1 mouse cellular context compared by ENCODE assay signal in the genomic region with DNA sequence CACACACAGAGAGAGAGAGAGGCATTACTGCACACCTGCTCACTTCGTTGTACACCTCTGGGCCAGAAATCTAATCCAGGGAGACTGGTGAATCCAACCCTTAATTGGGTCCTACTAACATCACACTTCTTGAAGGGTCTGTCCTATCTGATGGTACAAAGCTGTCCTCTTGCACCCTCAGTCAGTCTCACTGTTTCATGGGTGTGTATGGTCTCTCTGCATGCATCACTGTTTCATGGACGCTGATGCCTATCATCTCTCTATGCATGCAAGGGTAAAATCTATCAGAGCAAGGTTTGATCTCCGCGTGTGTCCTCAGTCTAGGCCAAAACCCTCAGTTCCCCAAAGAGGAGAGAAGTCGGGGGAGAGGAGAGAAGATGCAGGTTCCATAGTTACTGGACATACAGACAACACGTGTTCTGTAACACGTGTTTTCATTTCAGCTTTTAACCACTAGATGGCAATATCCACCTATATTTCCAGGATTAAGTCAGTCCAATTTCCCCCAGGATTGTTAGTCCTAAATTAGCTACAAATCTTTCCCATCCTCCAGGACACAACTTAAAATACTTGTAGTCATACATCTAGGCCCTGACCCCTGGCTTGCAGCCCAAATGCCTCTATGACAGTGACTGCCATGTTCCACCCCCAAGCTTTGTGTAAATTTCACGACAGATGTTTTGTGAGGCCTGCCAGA.
TF ChIP-seq lines count a peak whose summit lies in the region.

No protein-coding gene starts in this region.

TF ChIP-seq in ES-E14, 5 proteins besides CTCF, POLR2A, EP300 and RAD21:
- TF ChIP-seq ZC3H11A (IDR thresholded peaks at IDR 0.05; ENCODE audit: borderline replicate concordance, low read depth, low read length): peak; percentile 98
- no peak for TF ChIP-seq HCFC1 (IDR thresholded peaks at IDR 0.05; ENCODE audit: borderline replicate concordance, insufficient read depth, low read length)
TF ChIP-seq in ES-E14: peak in this region for 1.
